Mouse (Mus musculus) gastrocnemius, postnatal 10 days (tissue): ENCODE measurements around the gene Krtap6-2. TPM values are rescaled to one million over a fixed set of nuclear protein-coding genes. Genes with fewer than 3 reads are reported as not detected.

Source experiments
- DNase-seq: peaks from one replicate; pipeline ENCODE4 v3.0.0; 2021; ENCODE audit warnings: mixed read lengths
- long read RNA-seq, 2 experiments: library from polyadenylated mRNA; stranded (forward); transcript quantifications; one replicate each; pipeline ENCODE4 v2.0.0; 2021
- total RNA-seq, 2 experiments: library from RNA; stranded (reverse); gene quantifications; 2 replicates each; pipeline ENCODE4 v1.2.3; 2021

Gene Krtap6-2
- not detected for total RNA-seq
- long read RNA-seq, experiment 1 = 0 reads
- long read RNA-seq, experiment 2 = 0 reads

DNA sequence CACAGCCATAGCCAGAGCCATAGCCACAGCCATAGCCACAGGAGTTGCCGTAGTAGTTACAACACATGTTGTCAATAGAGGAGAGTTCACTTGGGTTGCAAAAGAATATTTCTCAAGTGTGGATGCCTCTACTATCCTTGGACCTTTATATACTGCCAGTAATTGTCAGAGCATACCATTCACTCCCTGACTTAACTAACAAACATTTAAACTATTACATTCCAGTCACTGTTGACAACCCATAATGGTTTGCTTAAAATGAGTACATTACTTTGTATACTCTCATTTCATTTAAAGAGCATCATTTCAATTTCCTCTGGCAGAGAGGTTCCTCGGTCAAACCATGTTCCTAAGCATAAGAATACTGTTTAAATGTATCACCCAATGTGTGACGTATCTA, at the start of gene Krtap6-2:
Krtap6-2 (minus strand) TSS at position 101 of the 400 bp plus-strand sequence.
- no peak for DNase-seq

DNA sequence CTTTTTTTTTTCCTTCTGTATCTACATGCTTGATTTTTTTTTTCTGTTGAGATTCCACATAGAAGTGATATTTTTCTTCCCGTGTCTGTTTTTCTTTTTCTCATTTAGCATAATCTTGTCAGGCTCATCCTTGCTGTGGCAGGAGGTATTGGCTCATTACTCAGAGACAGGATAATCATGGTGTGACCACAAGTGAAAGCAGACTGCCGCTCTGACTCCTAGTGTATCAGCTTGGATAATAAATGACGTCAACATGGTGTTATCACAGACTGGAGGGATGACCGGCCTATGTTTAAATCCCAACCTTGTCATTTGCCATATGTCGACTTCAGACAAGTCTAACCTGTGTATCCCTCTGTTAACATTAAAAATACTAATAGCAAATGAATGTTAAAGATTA, 41.3 kb upstream of the Krtap6-2 start:
- DNase-seq = no peak

DNA sequence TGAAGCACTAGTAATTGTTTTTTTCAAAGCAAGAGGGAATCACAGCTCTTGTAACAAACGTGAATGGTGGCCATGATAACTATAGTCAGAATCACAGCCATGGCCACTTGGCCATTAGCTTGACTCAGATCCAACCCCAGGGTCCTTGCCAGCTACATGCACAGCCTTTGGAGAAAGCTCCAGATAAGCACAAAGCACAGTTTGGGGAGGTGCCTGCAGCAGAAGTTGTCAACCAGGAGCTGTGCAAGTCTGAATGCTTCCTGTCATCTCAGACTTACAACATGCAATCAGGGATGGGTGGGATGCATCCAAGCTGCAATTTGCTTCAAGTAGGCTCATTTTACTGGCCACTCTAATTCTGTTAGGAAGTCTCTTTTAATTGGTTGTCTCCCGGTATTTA, 9.7 kb upstream of the Krtap6-2 start:
- DNase-seq = no peak

DNA sequence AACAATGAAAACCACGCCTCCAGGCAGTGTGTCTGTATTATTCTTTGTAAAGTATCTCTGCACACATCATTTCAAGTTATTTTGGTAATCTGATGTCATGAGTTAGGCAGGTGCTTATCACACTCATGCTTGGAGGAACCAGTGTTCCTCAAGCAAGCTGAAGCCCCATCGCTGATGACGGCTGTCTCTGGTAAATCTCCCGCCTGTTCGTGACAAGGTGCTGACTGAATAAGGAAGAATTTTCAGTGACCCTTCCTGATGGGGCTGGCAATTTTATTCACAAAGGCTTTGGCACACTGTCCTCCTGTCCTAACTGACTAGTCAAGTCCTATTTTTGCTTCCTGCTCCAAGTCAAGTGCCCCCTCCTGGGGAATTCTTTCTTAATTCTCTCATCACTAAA, 5.4 kb upstream of the Krtap6-2 start:
- DNase-seq = no peak

DNA sequence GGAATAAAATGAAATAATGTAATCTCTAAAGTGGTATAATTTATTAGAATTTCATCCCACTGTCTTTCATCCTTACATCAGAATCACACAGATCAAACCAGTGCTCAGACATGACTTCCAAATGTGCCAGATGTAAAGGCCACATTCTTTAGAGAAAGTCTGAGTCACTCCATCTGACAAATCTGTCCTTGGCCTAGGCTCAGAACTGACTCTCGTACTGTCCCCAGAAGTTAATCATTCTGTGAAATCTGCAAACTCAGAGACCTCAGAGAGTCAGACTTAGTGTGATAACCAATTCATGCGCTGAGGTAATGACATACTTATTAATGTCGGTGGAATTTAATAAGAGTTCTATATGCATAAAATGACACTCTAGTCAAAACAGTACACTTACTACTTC, 3.6 kb downstream of the Krtap6-2 start:
- DNase-seq = no peak

DNA sequence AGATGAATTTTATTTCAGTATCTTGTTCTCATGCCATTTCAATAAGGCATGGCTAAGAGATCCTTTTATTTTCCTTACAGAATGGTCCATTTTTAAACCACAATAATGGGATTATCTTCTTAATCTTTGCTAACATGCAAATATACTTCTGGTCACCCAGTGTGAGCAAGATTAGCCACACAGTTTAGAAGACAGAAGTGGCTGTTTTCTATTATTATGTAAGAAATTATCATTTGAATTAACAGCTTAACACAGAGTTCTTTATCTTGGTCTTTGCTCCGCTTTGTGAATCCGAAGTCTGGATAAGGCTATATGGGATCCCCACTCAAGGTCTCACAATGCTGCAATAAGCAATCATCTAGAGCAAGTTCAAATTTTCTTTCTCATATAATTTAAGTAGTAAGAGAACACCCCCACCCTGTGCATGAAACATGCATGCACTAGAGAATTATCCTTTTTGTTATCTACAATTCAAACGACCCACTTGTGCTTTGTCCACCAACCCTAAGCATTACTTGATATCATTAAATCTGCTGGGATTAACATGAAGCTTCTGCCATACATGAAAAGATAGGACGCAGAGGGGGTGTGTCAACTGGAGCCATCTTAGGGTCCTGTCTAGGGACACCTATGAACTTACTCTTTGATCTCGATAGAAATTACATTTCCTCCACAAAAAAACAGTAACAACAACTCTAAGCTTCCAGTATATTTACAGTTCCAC, 9.4 kb downstream of the Krtap6-2 start:
- DNase-seq = no peak

DNA sequence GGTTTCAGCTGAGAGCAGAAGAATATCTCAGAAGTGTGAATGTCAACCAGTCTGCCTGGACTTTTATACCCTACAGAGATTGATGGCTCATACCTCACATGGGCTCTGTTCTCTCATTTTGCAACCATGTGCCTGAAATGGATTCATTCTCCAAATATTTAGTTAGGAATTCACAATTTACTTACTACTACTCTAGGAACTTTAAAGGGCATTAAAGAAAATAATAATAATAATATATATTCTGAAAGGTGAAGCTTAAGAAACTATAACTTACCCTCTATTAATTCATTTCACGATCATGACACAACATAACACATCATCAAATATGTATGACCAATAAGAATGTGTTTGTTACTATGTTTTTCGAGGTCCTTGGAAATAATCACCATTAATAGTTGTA, 16.1 kb downstream of the Krtap6-2 start, which contains the start of gene Krtap21-1:
Krtap21-1 (minus strand) TSS at position 101 of the 400 bp plus-strand sequence.
- DNase-seq = no peak

DNA sequence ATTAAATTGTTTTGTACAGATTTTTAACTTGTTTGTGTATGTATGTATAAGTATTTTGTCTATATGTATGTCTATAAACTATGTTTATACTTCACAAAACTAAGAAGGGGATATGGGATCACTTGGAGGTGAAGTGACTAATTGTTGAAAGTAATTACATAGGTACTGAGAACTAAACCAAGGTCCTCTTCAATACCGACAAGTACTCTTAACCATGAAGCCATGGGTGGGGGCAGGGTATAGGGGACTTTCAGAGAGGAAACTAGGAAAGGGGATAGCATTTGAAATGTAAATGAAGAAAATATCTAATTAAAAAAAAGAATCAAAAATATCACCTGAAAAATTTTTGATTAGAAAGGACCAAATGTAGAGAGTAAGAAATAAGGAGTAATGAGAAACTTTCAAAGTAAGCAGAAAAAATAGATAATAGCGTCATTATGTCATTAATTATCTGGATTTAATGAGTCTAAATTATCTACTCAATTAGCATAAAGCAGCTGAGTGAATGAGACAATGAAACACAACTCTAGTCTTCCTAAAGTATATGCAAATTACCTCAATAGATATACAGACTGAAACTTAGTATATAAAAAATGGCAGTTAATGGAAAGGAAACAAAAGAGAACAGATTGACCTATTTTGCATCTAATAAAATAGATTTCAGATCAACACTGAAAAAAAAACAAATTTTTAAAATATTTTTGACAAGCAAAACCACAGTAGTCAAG, 47.0 kb downstream of the Krtap6-2 start:
- no peak for DNase-seq

Other genes with a start within 250 kb of the Krtap6-2 start
- not detected for gene 1110057P08Rik, start 245.4 kb downstream of the Krtap6-2 start, total RNA-seq
- not detected for gene Krtap20-2, start 214.2 kb downstream of the Krtap6-2 start, total RNA-seq
- not detected for gene Krtap21-1, start 16.2 kb downstream of the Krtap6-2 start, total RNA-seq
- 1 to 10 TPM in 1 of 2 experiments, not detected in 1; 1.1 TPM for gene Krtap8-1, start 67.8 kb upstream of the Krtap6-2 start, total RNA-seq
- gene Krtap7-1, start 88.2 kb upstream of the Krtap6-2 start, total RNA-seq = under 1 TPM in 1 of 2 experiments, not detected in 1; 0.56 TPM
- gene Krtap11-1, start 151.1 kb upstream of the Krtap6-2 start, total RNA-seq = not detected